Mouse (Mus musculus): ENCODE measurements around the gene Hgd. TPM values are rescaled to one million over a fixed set of nuclear protein-coding genes. Genes with fewer than 3 reads are reported as not detected.

The Hgd gene
- polyA plus RNA-seq, 1 experiment from 2014 or later: 0.19 TPM

- Histone ChIP-seq H3K36me3 (ENCODE audit: control insufficient read depth, insufficient read depth, low read length) (peaks cover 42% of the 10 kb centered on the region), H3K9me3 (ENCODE audit: control insufficient read depth, low read length) (no peaks in the 10 kb centered on the region), H3K4me1 (ENCODE audit: control insufficient read depth in 2 of 2, insufficient read depth in 2 of 2, low read length in 2 of 2) (no peaks in the 10 kb centered on the region; a peak in 1 of 4 replicates), H3K9ac (ENCODE audit: low read length) (no peak overlapping the region), H3K4me3 (ENCODE audit: control insufficient read depth in 1 of 2, insufficient read depth in 1 of 2, low read depth in 1 of 2, low read length in 2 of 2) (no peak overlapping the region), H3K27me3 (ENCODE audit: control insufficient read depth, insufficient read depth, low read length) (no peaks in the 10 kb centered on the region), H3K4me2 (ENCODE audit: low read length) (no peak overlapping the region), H3K27ac (replicated peaks in 1 of 2; ENCODE audit: control insufficient read depth in 1 of 2, insufficient read depth in 1 of 2, low read depth in 2 of 2, low read length in 2 of 2) (no peak overlapping the region)
- 89% methylated on average over 3 of the region's 3 CpGs for WGBS
- no peak for ATAC-seq (ENCODE audit: insufficient number of reproducible peaks, insufficient read depth, low FRiP score, low read depth)
Measured at GRCm38 (mm10) chr16:37645799-37646198, 65.8 kb downstream of the Hgd start.

- peaks cover 0 to 9% of the 10 kb centered on the region in 2 experiments; a peak in 3 of 4 replicates for H3K4me1 ChIP-seq (ENCODE audit: control insufficient read depth in 2 of 2, insufficient read depth in 2 of 2, low read length in 2 of 2)
- no peak for ATAC-seq (ENCODE audit: insufficient number of reproducible peaks, insufficient read depth, low FRiP score, low read depth)
Measured at GRCm38 (mm10) chr16:37647067-37647466, 67.1 kb downstream of the Hgd start.

GRCm38 (mm10) chr16:37647936-37648335, 68.0 kb downstream of the Hgd start:
- H3K9ac ChIP-seq (ENCODE audit: low read length): no peak overlapping the region
- no peak overlapping the region for H3K4me2 ChIP-seq (ENCODE audit: low read length)
- no peak overlapping the region for H3K27ac ChIP-seq (replicated peaks in 1 of 2; ENCODE audit: control insufficient read depth in 1 of 2, insufficient read depth in 1 of 2, low read depth in 2 of 2, low read length in 2 of 2)
- peaks cover 3 to 17% of the 10 kb centered on the region in 2 experiments for H3K4me1 ChIP-seq (ENCODE audit: control insufficient read depth in 2 of 2, insufficient read depth in 2 of 2, low read length in 2 of 2)
- H3K9me3 ChIP-seq (ENCODE audit: control insufficient read depth, low read length): no peaks in the 10 kb centered on the region
- no peak overlapping the region for H3K4me3 ChIP-seq (ENCODE audit: control insufficient read depth in 1 of 2, insufficient read depth in 1 of 2, low read depth in 1 of 2, low read length in 2 of 2)
- no peaks in the 10 kb centered on the region for H3K27me3 ChIP-seq (ENCODE audit: control insufficient read depth, insufficient read depth, low read length)
- no peak for ATAC-seq (ENCODE audit: insufficient number of reproducible peaks, insufficient read depth, low FRiP score, low read depth)
- peaks cover 42% of the 10 kb centered on the region for H3K36me3 ChIP-seq (ENCODE audit: control insufficient read depth, insufficient read depth, low read length)
- WGBS: 76% methylated on average over 8 of the region's 8 CpGs

More at GRCm38 (mm10) chr16:37647067-37647466, 67.1 kb downstream of the Hgd start:
- H3K36me3 ChIP-seq (ENCODE audit: control insufficient read depth, insufficient read depth, low read length): peaks cover 42% of the 10 kb centered on the region
- H3K9ac ChIP-seq (ENCODE audit: low read length): no peak overlapping the region
- no peaks in the 10 kb centered on the region for H3K9me3 ChIP-seq (ENCODE audit: control insufficient read depth, low read length)
- H3K27me3 ChIP-seq (ENCODE audit: control insufficient read depth, insufficient read depth, low read length): no peaks in the 10 kb centered on the region
- H3K4me2 ChIP-seq (ENCODE audit: low read length): no peak overlapping the region
- no peak overlapping the region for H3K27ac ChIP-seq (replicated peaks in 1 of 2; ENCODE audit: control insufficient read depth in 1 of 2, insufficient read depth in 1 of 2, low read depth in 2 of 2, low read length in 2 of 2)
- no peak overlapping the region for H3K4me3 ChIP-seq (ENCODE audit: control insufficient read depth in 1 of 2, insufficient read depth in 1 of 2, low read depth in 1 of 2, low read length in 2 of 2)
- WGBS: 82% methylated on average over 16 of the region's 16 CpGs

- H3K27me3 ChIP-seq (ENCODE audit: control insufficient read depth, insufficient read depth, low read length): no peaks in the 10 kb centered on the region
- H3K36me3 ChIP-seq (ENCODE audit: control insufficient read depth, insufficient read depth, low read length): peaks cover 42% of the 10 kb centered on the region
- no peaks in the 10 kb centered on the region for H3K9me3 ChIP-seq (ENCODE audit: control insufficient read depth, low read length)
- no peak overlapping the region for H3K4me3 ChIP-seq (ENCODE audit: control insufficient read depth in 1 of 2, insufficient read depth in 1 of 2, low read depth in 1 of 2, low read length in 2 of 2)
- H3K9ac ChIP-seq (ENCODE audit: low read length): no peak overlapping the region
- H3K4me2 ChIP-seq (ENCODE audit: low read length): no peak overlapping the region
- peaks cover 3 to 20% of the 10 kb centered on the region in 2 experiments for H3K4me1 ChIP-seq (ENCODE audit: control insufficient read depth in 2 of 2, insufficient read depth in 2 of 2, low read length in 2 of 2)
- no peak for ATAC-seq (ENCODE audit: insufficient number of reproducible peaks, insufficient read depth, low FRiP score, low read depth)
- WGBS: 92% methylated on average over 5 of the region's 5 CpGs
- no peak overlapping the region for H3K27ac ChIP-seq (replicated peaks in 1 of 2; ENCODE audit: control insufficient read depth in 1 of 2, insufficient read depth in 1 of 2, low read depth in 2 of 2, low read length in 2 of 2)
Measured at GRCm38 (mm10) chr16:37649068-37649467, 69.1 kb downstream of the Hgd start.

- H3K4me1 ChIP-seq (ENCODE audit: control insufficient read depth in 2 of 2, insufficient read depth in 2 of 2, low read length in 2 of 2): peaks cover 4 to 33% of the 10 kb centered on the region in 2 experiments
- no peak for ATAC-seq (ENCODE audit: insufficient number of reproducible peaks, insufficient read depth, low FRiP score, low read depth)
- H3K9ac ChIP-seq (ENCODE audit: low read length): no peak overlapping the region
- H3K27ac ChIP-seq (replicated peaks in 1 of 2; ENCODE audit: control insufficient read depth in 1 of 2, insufficient read depth in 1 of 2, low read depth in 2 of 2, low read length in 2 of 2): no peak overlapping the region
- no peaks in the 10 kb centered on the region for H3K9me3 ChIP-seq (ENCODE audit: control insufficient read depth, low read length)
- WGBS: 64% methylated on average over 5 of the region's 5 CpGs
- H3K4me2 ChIP-seq (ENCODE audit: low read length): no peak overlapping the region
- H3K27me3 ChIP-seq (ENCODE audit: control insufficient read depth, insufficient read depth, low read length): no peaks in the 10 kb centered on the region
- H3K36me3 ChIP-seq (ENCODE audit: control insufficient read depth, insufficient read depth, low read length): peaks cover 23% of the 10 kb centered on the region
- H3K4me3 ChIP-seq (ENCODE audit: control insufficient read depth in 1 of 2, insufficient read depth in 1 of 2, low read depth in 1 of 2, low read length in 2 of 2): no peak overlapping the region
Measured at GRCm38 (mm10) chr16:37651467-37651866, 71.5 kb downstream of the Hgd start.

GRCm38 (mm10) chr16:37652654-37653053, 72.7 kb downstream of the Hgd start:
- Histone ChIP-seq H3K27ac (replicated peaks in 1 of 2; ENCODE audit: control insufficient read depth in 1 of 2, insufficient read depth in 1 of 2, low read depth in 2 of 2, low read length in 2 of 2) (no peak overlapping the region), H3K4me1 (ENCODE audit: control insufficient read depth in 2 of 2, insufficient read depth in 2 of 2, low read length in 2 of 2) (peaks cover 4 to 33% of the 10 kb centered on the region in 2 experiments), H3K9ac (ENCODE audit: low read length) (peak overlapping the region; percentile 97), H3K9me3 (ENCODE audit: control insufficient read depth, low read length) (no peaks in the 10 kb centered on the region), H3K4me2 (ENCODE audit: low read length) (peak overlapping the region; percentile 67), H3K27me3 (ENCODE audit: control insufficient read depth, insufficient read depth, low read length) (no peaks in the 10 kb centered on the region), H3K36me3 (ENCODE audit: control insufficient read depth, insufficient read depth, low read length) (peaks cover 11% of the 10 kb centered on the region), H3K4me3 (ENCODE audit: control insufficient read depth in 1 of 2, insufficient read depth in 1 of 2, low read depth in 1 of 2, low read length in 2 of 2) (peak overlapping the region in 1 of 2 experiments; percentile 86; a peak in 1 of 4 replicates)
- 85% methylated on average over 5 of the region's 5 CpGs for WGBS
- no peak for ATAC-seq (ENCODE audit: insufficient number of reproducible peaks, insufficient read depth, low FRiP score, low read depth)

GRCm38 (mm10) chr16:37653058-37653457, 73.1 kb downstream of the Hgd start:
- H3K27ac ChIP-seq (replicated peaks in 1 of 2; ENCODE audit: control insufficient read depth in 1 of 2, insufficient read depth in 1 of 2, low read depth in 2 of 2, low read length in 2 of 2): no peak overlapping the region
- ATAC-seq (ENCODE audit: insufficient number of reproducible peaks, insufficient read depth, low FRiP score, low read depth): no peak
- H3K36me3 ChIP-seq (ENCODE audit: control insufficient read depth, insufficient read depth, low read length): peaks cover 7% of the 10 kb centered on the region
- peaks cover 6 to 33% of the 10 kb centered on the region in 2 experiments for H3K4me1 ChIP-seq (ENCODE audit: control insufficient read depth in 2 of 2, insufficient read depth in 2 of 2, low read length in 2 of 2)
- peak overlapping the region; percentile 97 for H3K9ac ChIP-seq (ENCODE audit: low read length)
- no peaks in the 10 kb centered on the region for H3K27me3 ChIP-seq (ENCODE audit: control insufficient read depth, insufficient read depth, low read length)
- peak overlapping the region in 1 of 2 experiments; percentile 86; a peak in 2 of 4 replicates for H3K4me3 ChIP-seq (ENCODE audit: control insufficient read depth in 1 of 2, insufficient read depth in 1 of 2, low read depth in 1 of 2, low read length in 2 of 2)
- 69% methylated on average over 1 of the region's 1 CpGs for WGBS
- H3K9me3 ChIP-seq (ENCODE audit: control insufficient read depth, low read length): no peaks in the 10 kb centered on the region
- peak overlapping the region; percentile 67 for H3K4me2 ChIP-seq (ENCODE audit: low read length)

Data from heart, embryonic 14.5 days (tissue).